Mouse (Mus musculus) midbrain, embryonic 16.5 days (tissue): ENCODE measurements around the gene H2-M10.2. TPM values are rescaled to one million over a fixed set of nuclear protein-coding genes. Genes with fewer than 3 reads are reported as not detected.
"Not testable (repeated sequence)": the region's sequence is repeated elsewhere in the genome, so short reads cannot be mapped to it uniquely, and the experiment has no call there.

Experiments used
- ATAC-seq: fragments of 200-750 bp; cut with Nextera tagmentation; 2 replicates; pipeline ENCODE4 v1.8.0; 2017; ENCODE audit warnings: moderate TSS enrichment
- H3K27ac ChIP-seq: fragments of 300-500 bp; sonication (generic); 2 replicates; pipeline ENCODE4 v1.5.1; 2014; ENCODE audit warnings: mild to moderate bottlenecking, low read length, mixed read lengths
- H3K27me3 ChIP-seq: fragments of 300-500 bp; sonication (generic); 2 replicates; pipeline ENCODE4 v1.6.1; 2014; ENCODE audit warnings: low read depth, low read length, mixed read lengths; ENCODE audit not compliant: control insufficient read depth, insufficient read depth
- H3K36me3 ChIP-seq: fragments of 300-500 bp; sonication (generic); 2 replicates; pipeline ENCODE4 v1.6.1; 2014; ENCODE audit warnings: mild to moderate bottlenecking, low read length, moderate library complexity, mixed read lengths; ENCODE audit not compliant: control insufficient read depth, insufficient read depth
- H3K4me1 ChIP-seq: fragments of 300-500 bp; sonication (generic); 2 replicates; pipeline ENCODE4 v1.6.1; 2014; ENCODE audit warnings: mild to moderate bottlenecking, low read length, mixed read lengths; ENCODE audit not compliant: control insufficient read depth, insufficient read depth
- H3K4me2 ChIP-seq: fragments of 300-500 bp; sonication (generic); 2 replicates; pipeline ENCODE4 v1.6.1; 2014; ENCODE audit warnings: mild to moderate bottlenecking, low read length, mixed read lengths
- H3K4me3 ChIP-seq: fragments of 300-500 bp; sonication (generic); 2 replicates; pipeline ENCODE4 v1.5.1; 2014; ENCODE audit warnings: low read depth, mild to moderate bottlenecking, low read length, moderate library complexity, mixed read lengths
- H3K9ac ChIP-seq: fragments of 300-500 bp; sonication (generic); 2 replicates; pipeline ENCODE4 v1.6.1; 2014; ENCODE audit warnings: low read depth, low read length, mixed read lengths
- H3K9me3 ChIP-seq: fragments of 300-500 bp; sonication (generic); replicated peaks from 2 replicates; pipeline ENCODE4 v1.6.1; 2014; ENCODE audit warnings: mild to moderate bottlenecking, low read length, mixed read lengths; ENCODE audit not compliant: control insufficient read depth, poor library complexity, severe bottlenecking
- WGBS: fragments of 180-500 bp; shearing (Covaris S2); extraction: QIAGEN DNeasy Blood & Tissue Kit; methylation state at CpG from one replicate; pipeline ENCODE4 v1.1.7; 2014; 5-methylcytosine and 5-hydroxymethylcytosine counted together
- polyA plus RNA-seq: library from polyadenylated mRNA; unstranded; fragments of >200 nt; fragmentation: Nextera tagmentation; extraction: Ambion mirVana; gene quantifications from 2 replicates; pipeline ENCODE4 v1.2.1, GENCODE M21; 2015

H2-M10.2 gene
- polyA plus RNA-seq, result 0.25 and 0.33 TPM in 2 replicates

DNA sequence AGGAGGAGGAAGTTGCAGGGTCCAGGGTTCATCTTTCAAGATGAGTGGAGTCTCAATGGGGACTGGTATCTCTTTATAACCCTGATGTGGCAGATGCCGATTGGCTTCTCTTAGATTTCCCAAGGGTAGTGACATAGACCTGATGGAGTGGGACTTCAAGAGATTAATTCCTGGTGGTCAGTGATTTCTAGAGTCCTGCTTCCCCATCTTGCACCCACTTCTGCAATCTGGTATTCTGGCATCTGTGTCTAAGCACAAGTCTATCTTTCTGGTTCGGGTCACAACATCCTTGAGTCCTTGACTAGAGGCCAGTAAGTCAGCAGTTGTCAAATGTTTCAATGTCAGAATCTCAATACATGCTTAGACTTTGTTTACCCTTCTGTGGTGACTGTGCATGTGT lies at the start of gene H2-M10.2:
Gene H2-M10.2, minus strand, starts transcription at position 101 of the 400 bp plus-strand sequence.
- Histone ChIP-seq H3K4me2 (no peak within 1 kb of the TSS), H3K27ac (no peak within 1 kb of the TSS), H3K36me3 (peaks cover 8% of the 10 kb centered on the region; the same call in 1 of the 2 replicates), H3K9me3 (no peaks in the 10 kb centered on the region), H3K4me3 (no peak within 1 kb of the TSS), H3K4me1 (no peaks in the 10 kb centered on the region), H3K27me3 (no peaks in the 10 kb centered on the region), H3K9ac (no peak within 1 kb of the TSS)
- ATAC-seq, result no peak
- WGBS, result 98% methylated on average over 2 of the region's 2 CpGs

GRCm38 (mm10) chr17:36326055-36326454 lies 39.8 kb upstream of the H2-M10.2 start, which contains the start of gene H2-M10.1:
H2-M10.1 (minus strand) TSS chr17:36326155.
- WGBS, result 91% methylated on average over 4 of the region's 4 CpGs
- no peak for ATAC-seq

DNA sequence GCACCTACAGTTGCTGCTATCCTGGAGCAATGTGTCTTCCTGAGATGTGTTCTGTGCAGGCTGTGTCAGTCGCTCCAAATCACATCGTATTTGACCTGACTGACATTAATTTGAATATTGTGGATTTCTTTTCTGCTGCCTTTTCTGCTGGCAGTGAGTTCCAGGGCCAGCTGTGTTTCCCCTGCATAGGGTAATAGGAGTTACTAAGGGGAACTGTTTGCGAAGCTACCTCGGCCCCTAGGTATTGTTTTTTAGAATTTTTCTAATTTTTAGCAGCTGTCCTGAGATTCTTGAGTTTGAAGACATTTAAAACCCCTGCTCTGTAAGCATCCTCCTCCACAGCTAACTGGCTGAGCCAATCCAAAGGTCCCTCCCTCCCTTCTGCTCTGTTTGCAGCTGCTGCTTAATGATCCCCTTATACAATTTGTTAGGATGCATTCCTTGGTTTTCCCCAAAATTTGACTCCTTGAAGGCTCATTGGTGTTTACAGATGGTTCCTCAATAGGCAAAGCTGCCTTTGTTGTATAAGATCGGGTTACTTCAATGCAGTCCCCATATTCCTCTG lies 29.5 kb upstream of the H2-M10.2 start:
- H3K9ac ChIP-seq, result peak overlapping the region; percentile 66
- H3K27me3 ChIP-seq, result no peaks in the 10 kb centered on the region
- H3K36me3 ChIP-seq, result no peaks in the 10 kb centered on the region
- ATAC-seq, result peak; percentile 61
- peak overlapping the region; percentile 88 for H3K27ac ChIP-seq
- no peaks in the 10 kb centered on the region for H3K9me3 ChIP-seq
- WGBS, result 25% methylated on average over 5 of the region's 5 CpGs
- peaks cover 4% of the 10 kb centered on the region; the same call in 1 of the 2 replicates for H3K4me1 ChIP-seq
- peak overlapping the region; percentile 53 for H3K4me2 ChIP-seq
- peak overlapping the region; percentile 44 for H3K4me3 ChIP-seq

More at GRCm38 (mm10) chr17:36326055-36326454, 39.8 kb upstream of the H2-M10.2 start, which contains the start of gene H2-M10.1:
- no peak within 1 kb of the TSS for H3K27ac ChIP-seq
- H3K4me1 ChIP-seq, result no peaks in the 10 kb centered on the region
- no peak within 1 kb of the TSS for H3K4me3 ChIP-seq
- no peaks in the 10 kb centered on the region for H3K9me3 ChIP-seq
- H3K4me2 ChIP-seq, result no peak within 1 kb of the TSS
- no peaks in the 10 kb centered on the region for H3K36me3 ChIP-seq
- H3K9ac ChIP-seq, result no peak within 1 kb of the TSS
- H3K27me3 ChIP-seq, result no peaks in the 10 kb centered on the region

DNA sequence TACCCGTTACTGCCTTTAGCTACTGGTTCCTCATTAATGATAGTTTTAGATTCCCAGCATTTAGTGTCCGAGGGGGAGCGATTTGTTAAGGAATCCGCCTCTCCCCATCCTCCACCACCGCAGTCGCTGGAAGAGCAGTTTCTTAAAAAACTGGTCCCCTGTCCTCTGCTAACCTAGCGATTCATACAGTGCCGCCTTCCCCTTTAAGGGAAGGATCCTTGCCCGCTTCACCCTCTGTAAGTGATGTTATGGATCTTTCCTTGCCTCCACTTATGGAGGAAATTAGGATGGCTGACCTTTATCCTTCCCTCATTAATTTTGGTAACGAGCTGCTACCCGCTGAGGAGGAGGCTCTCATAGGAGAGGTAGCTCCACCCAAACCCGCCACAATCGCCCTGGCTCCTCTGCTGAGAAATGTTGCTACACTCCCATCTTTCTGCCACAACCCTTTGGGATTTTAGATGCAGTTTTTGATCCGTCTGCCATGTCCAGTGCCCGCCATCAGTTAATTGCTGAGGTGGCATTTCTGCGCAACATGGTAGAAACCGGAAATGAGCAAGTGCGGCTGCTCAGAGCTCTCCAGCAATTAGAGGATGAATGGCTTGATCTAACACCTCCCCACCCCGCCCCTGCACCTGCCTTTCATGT lies 28.9 kb upstream of the H2-M10.2 start:
- Histone ChIP-seq H3K27ac (peak overlapping the region; percentile 88), H3K27me3 (no peaks in the 10 kb centered on the region), H3K4me2 (peak overlapping the region; percentile 53), H3K9ac (peak overlapping the region; percentile 66), H3K4me1 (peaks cover 4% of the 10 kb centered on the region; the same call in 1 of the 2 replicates), H3K4me3 (peak overlapping the region; percentile 44), H3K9me3 (no peaks in the 10 kb centered on the region), H3K36me3 (no peaks in the 10 kb centered on the region)
- peak; percentile 96 for ATAC-seq
- WGBS, result under 1% methylated on average over 19 of the region's 19 CpGs

DNA sequence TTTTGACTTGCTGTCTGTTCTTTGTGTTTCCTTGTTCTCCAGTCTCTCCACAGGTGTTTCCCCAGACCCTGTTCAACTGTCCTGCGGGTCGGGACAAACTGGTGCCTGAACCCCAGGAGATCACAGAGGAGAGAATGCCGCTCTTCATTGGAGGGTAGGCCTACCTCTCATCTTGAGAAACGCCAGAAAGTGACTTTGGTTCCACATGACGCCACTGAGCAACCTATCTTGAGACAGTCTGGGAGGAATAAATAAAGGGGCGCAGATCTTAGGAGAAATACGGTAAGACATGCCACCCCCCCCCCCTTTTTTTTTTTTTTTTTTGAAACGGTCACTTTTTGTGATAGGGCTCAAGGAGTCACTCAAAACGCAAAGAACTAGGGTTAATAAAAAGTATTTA lies 28.2 kb upstream of the H2-M10.2 start:
- peak overlapping the region; percentile 44 for H3K4me3 ChIP-seq
- under 1% methylated on average over 9 of the region's 9 CpGs for WGBS
- ATAC-seq, result peak; percentile 54
- H3K4me2 ChIP-seq, result peak overlapping the region; percentile 53
- peak overlapping the region; percentile 66 for H3K9ac ChIP-seq
- no peaks in the 10 kb centered on the region for H3K9me3 ChIP-seq
- H3K27ac ChIP-seq, result peak overlapping the region; percentile 88
- peaks cover 4% of the 10 kb centered on the region; the same call in 1 of the 2 replicates for H3K4me1 ChIP-seq
- H3K36me3 ChIP-seq, result no peaks in the 10 kb centered on the region
- no peaks in the 10 kb centered on the region for H3K27me3 ChIP-seq

DNA sequence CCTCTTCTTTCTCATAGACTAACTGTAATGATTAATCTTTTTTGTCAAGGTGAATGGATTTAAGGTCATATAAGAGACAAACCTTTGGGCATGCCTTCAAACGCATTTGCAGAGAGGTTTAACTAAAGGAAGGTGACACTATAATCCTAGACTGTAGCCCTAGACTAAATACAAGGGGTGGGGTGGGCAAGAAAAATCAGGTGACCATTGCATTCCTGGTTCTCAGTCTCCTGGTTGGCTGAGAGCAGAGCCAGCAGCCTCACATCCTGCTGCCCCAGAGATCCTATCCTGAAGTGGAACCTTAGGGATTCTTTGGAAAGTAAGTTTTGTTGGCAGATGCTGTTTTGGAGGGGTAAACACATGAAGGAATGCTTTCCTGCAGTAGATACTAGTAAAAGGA lies 23.0 kb upstream of the H2-M10.2 start:
- Histone ChIP-seq H3K36me3 (no peaks in the 10 kb centered on the region), H3K9ac (no peak overlapping the region), H3K27ac (no peak overlapping the region), H3K4me3 (no peak overlapping the region), H3K27me3 (no peaks in the 10 kb centered on the region), H3K4me2 (peak overlapping the region; percentile 39), H3K4me1 (no peaks in the 10 kb centered on the region), H3K9me3 (no peaks in the 10 kb centered on the region)
- no peak for ATAC-seq
- 42% methylated on average over 1 of the region's 1 CpGs for WGBS

DNA sequence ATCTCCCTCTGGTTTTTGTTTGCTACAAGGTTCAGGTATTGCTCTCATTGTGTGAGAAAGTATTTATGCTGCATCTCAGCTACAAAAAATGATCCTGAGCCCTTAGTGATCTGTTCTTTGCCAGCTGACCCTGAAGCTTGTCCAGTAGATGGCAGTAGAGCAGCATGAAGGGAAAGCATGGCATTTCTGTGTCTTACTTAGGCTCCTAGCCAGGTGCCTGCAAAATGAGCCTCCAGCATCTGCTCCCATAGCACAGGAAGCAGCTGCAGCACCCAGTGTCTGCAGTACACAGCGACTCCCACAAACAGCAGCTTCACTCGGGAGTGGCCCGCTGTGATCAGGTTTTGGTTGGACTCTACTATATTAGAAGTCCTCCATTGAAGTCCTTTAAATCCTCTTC lies 22.6 kb upstream of the H2-M10.2 start:
- H3K4me2 ChIP-seq, result peak overlapping the region; percentile 39
- WGBS, result 0% methylated on average over 3 of the region's 3 CpGs
- H3K9ac ChIP-seq, result 0 out of 2 replicates have a peak overlapping the region, but pooled peaks have one; percentile 34
- peak; percentile 90 for ATAC-seq
- not testable (repeated sequence) for H3K9me3 ChIP-seq, H3K27me3 ChIP-seq, H3K36me3 ChIP-seq, H3K4me1 ChIP-seq, H3K27ac ChIP-seq, H3K4me3 ChIP-seq

DNA sequence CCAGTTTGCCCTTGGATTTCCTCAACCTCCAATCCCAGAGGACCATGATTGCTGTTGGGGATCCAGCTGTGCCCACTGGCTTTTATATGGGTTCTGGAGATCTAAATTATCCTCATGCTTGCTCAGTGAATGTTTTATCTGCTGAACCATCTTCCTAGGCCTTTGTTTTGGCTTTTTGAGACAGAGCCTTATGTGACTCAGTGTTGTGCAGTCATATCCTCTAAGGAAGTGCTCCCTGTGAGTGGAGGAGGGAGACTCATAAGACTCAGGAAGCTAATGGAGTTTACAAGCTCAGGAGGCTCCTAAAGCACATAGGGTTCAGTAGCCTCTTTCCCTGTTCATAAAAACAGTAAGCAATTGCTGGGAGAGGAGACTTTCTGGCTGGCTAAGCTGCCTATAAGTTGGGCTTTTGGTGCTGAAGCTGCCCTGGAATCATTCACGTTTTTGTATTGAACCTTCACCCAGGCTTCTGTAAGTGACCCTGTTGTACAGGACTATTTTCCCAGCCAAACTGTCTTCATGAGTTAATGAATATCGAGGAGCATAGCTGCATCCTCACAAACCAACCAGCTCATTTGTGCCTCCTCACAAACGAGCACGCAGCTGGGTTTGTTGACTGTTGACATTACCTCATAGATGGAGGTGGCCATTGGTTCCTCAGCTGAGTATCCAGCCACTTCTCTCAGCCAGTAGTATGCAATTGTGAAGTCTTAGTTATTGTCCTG lies 4.6 kb downstream of the H2-M10.2 start:
- H3K4me3 ChIP-seq, result no peak overlapping the region
- H3K4me1 ChIP-seq, result no peaks in the 10 kb centered on the region
- H3K9ac ChIP-seq, result no peak overlapping the region
- ATAC-seq, result no peak
- H3K4me2 ChIP-seq, result no peak overlapping the region
- 92% methylated on average over 4 of the region's 4 CpGs for WGBS
- no peaks in the 10 kb centered on the region for H3K9me3 ChIP-seq
- H3K27ac ChIP-seq, result no peak overlapping the region
- H3K36me3 ChIP-seq, result peaks cover 16% of the 10 kb centered on the region
- no peaks in the 10 kb centered on the region for H3K27me3 ChIP-seq
